Mouse (Mus musculus): ENCODE results near the gene Wdsub1. TPM values are rescaled to one million over a fixed set of nuclear protein-coding genes. Genes with fewer than 3 reads are reported as not detected.

The Wdsub1 gene
- polyA plus RNA-seq, 1 experiment from 2014 or later, result 15.0 TPM

GRCm38 (mm10) chr2:59820088-59820487 lies 62.3 kb downstream of the Wdsub1 start:
- H3K4me3 ChIP-seq, result no peak overlapping the region
- H3K4me1 ChIP-seq (replicated peaks), result 0 out of 2 replicates have a peak, but pooled peaks cover 10% of the 10 kb centered on the region
- no peak overlapping the region for H3K9ac ChIP-seq
- no peaks in the 10 kb centered on the region for H3K36me3 ChIP-seq
- no peaks in the 10 kb centered on the region for H3K9me3 ChIP-seq
- no peak overlapping the region for H3K4me2 ChIP-seq
- no peak for ATAC-seq (ENCODE audit: low FRiP score)
- 74% methylated on average over 15 of the region's 15 CpGs for WGBS
- no peak overlapping the region; the same call in 1 of the 2 replicates for H3K27ac ChIP-seq
- H3K27me3 ChIP-seq, result no peaks in the 10 kb centered on the region

DNA sequence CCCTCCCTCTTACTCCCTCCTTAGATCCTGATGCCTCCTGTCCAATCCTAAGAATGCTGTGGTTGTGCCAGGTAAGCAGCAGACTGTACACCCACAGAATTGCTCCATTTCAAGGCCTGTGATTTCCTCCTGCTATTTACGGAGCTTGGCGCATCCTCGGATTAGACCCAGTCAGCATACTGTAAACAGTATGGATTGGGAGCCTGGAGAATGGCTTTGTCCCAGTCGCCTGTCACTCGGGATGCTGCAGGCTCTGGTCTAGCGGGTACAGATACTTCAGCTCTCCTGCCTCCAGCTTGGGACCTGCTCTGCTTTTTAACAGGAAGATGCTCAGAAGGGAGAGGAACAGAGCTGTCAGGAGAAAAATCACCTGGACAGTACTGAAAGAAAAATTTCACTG lies 63.0 kb downstream of the Wdsub1 start:
- Histone ChIP-seq H3K36me3 (no peaks in the 10 kb centered on the region), H3K9ac (no peak overlapping the region), H3K27me3 (no peaks in the 10 kb centered on the region), H3K4me1 (replicated peaks) (0 out of 2 replicates have a peak, but pooled peaks cover 10% of the 10 kb centered on the region), H3K27ac (peak overlapping the region; percentile 56), H3K4me3 (no peak overlapping the region), H3K9me3 (no peaks in the 10 kb centered on the region), H3K4me2 (no peak overlapping the region)
- 80% methylated on average over 6 of the region's 6 CpGs for WGBS
- ATAC-seq (ENCODE audit: low FRiP score), result 0 out of 2 replicates have a peak, but pooled peaks have one; percentile 26

- no peak for ATAC-seq (ENCODE audit: low FRiP score)
- no peak overlapping the region for H3K4me3 ChIP-seq
- peak overlapping the region; percentile 56; the same call in 1 of the 2 replicates for H3K27ac ChIP-seq
- 0 out of 2 replicates have a peak, but pooled peaks cover 10% of the 10 kb centered on the region for H3K4me1 ChIP-seq (replicated peaks)
- no peak overlapping the region for H3K9ac ChIP-seq
- no peak overlapping the region for H3K4me2 ChIP-seq
- H3K36me3 ChIP-seq, result no peaks in the 10 kb centered on the region
- no peaks in the 10 kb centered on the region for H3K27me3 ChIP-seq
- WGBS, result 98% methylated on average over 15 of the region's 15 CpGs
- H3K9me3 ChIP-seq, result no peaks in the 10 kb centered on the region
Measured at GRCm38 (mm10) chr2:59818663-59819062, 63.7 kb downstream of the Wdsub1 start.

DNA sequence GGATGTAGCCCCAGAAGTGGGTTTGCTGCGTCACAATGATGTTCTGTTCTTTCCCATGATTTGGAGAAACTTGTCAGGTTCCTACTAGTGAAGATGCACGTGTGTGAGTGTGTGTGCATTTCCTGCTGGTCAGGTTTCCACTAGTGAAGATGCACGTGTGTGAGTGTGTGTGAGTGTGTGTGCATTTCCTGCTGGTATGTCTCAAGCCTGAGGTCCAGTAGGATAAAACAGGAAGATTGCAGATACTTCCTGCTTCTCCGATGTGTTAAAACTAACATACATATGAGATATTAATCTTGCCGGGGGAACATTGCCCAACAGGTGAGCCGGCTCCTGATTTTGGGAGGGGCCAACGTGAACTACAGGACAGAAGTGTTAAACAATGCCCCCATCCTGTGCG lies 67.4 kb downstream of the Wdsub1 start:
- no peaks in the 10 kb centered on the region for H3K36me3 ChIP-seq
- H3K27ac ChIP-seq, result no peak overlapping the region
- ATAC-seq (ENCODE audit: low FRiP score), result no peak
- H3K4me2 ChIP-seq, result no peak overlapping the region
- H3K9me3 ChIP-seq, result no peaks in the 10 kb centered on the region
- H3K4me3 ChIP-seq, result no peak overlapping the region
- H3K9ac ChIP-seq, result no peak overlapping the region
- H3K4me1 ChIP-seq (replicated peaks), result peaks cover 20% of the 10 kb centered on the region
- 96% methylated on average over 8 of the region's 8 CpGs for WGBS
- H3K27me3 ChIP-seq, result no peaks in the 10 kb centered on the region

GRCm38 (mm10) chr2:59813457-59813856 lies 68.9 kb downstream of the Wdsub1 start:
- H3K4me3 ChIP-seq, result no peak overlapping the region
- H3K9me3 ChIP-seq, result no peaks in the 10 kb centered on the region
- no peaks in the 10 kb centered on the region for H3K36me3 ChIP-seq
- no peak overlapping the region for H3K9ac ChIP-seq
- no peak overlapping the region for H3K27ac ChIP-seq
- no peak for ATAC-seq (ENCODE audit: low FRiP score)
- H3K4me2 ChIP-seq, result no peak overlapping the region
- peaks cover 14% of the 10 kb centered on the region for H3K4me1 ChIP-seq (replicated peaks)
- 82% methylated on average over 13 of the region's 13 CpGs for WGBS
- H3K27me3 ChIP-seq, result no peaks in the 10 kb centered on the region

DNA sequence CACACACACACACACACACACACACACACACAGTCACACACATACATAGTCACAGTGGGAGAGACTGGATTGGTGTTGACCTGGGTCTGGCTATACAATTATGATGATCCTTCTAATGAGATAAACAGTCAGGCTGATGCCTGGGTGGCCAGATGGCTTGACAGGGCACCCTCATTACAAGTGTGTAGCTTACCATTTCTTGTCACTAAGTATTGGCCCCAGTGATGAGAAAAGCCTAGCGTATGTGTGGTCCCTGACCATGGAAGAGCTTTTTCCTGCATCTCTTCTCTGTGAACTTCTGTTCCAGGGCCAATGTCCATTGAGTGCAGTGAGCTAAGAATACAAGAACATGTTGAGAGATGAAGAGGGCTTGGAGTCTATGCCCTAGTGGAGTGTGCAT lies 69.8 kb downstream of the Wdsub1 start:
- no peak overlapping the region for H3K4me2 ChIP-seq
- no peak overlapping the region for H3K9ac ChIP-seq
- no peak overlapping the region for H3K4me3 ChIP-seq
- no peaks in the 10 kb centered on the region for H3K9me3 ChIP-seq
- 95% methylated on average over 1 of the region's 1 CpGs for WGBS
- no peaks in the 10 kb centered on the region for H3K27me3 ChIP-seq
- peaks cover 14% of the 10 kb centered on the region for H3K4me1 ChIP-seq (replicated peaks)
- ATAC-seq (ENCODE audit: low FRiP score), result no peak
- H3K36me3 ChIP-seq, result no peaks in the 10 kb centered on the region
- H3K27ac ChIP-seq, result no peak overlapping the region

GRCm38 (mm10) chr2:59811247-59811646 lies 71.1 kb downstream of the Wdsub1 start:
- Histone ChIP-seq H3K4me3 (no peak overlapping the region), H3K9ac (no peak overlapping the region), H3K27ac (no peak overlapping the region; the same call in 1 of the 2 replicates), H3K4me1 (replicated peaks) (peaks cover 14% of the 10 kb centered on the region), H3K36me3 (no peaks in the 10 kb centered on the region), H3K27me3 (no peaks in the 10 kb centered on the region), H3K4me2 (no peak overlapping the region), H3K9me3 (no peaks in the 10 kb centered on the region)
- 59% methylated on average over 1 of the region's 1 CpGs for WGBS
- no peak for ATAC-seq (ENCODE audit: low FRiP score)

- 80% methylated on average over 7 of the region's 7 CpGs for WGBS
- Histone ChIP-seq H3K27ac (peak overlapping the region; percentile 56), H3K9me3 (no peaks in the 10 kb centered on the region)
Measured at GRCm38 (mm10) chr2:59810039-59810438, 72.4 kb downstream of the Wdsub1 start.

GRCm38 (mm10) chr2:59808608-59809007 lies 73.8 kb downstream of the Wdsub1 start:
- H3K27ac ChIP-seq, result no peak overlapping the region
- H3K9me3 ChIP-seq, result no peaks in the 10 kb centered on the region
- H3K4me2 ChIP-seq, result no peak overlapping the region
- peaks cover 17% of the 10 kb centered on the region for H3K4me1 ChIP-seq (replicated peaks)
- no peaks in the 10 kb centered on the region for H3K36me3 ChIP-seq
- no peaks in the 10 kb centered on the region for H3K27me3 ChIP-seq
- WGBS, result 94% methylated on average over 4 of the region's 4 CpGs
- H3K4me3 ChIP-seq, result no peak overlapping the region
- no peak overlapping the region for H3K9ac ChIP-seq
- no peak for ATAC-seq (ENCODE audit: low FRiP score)

More at GRCm38 (mm10) chr2:59810039-59810438, 72.4 kb downstream of the Wdsub1 start:
- ATAC-seq (ENCODE audit: low FRiP score), result no peak
- peaks cover 17% of the 10 kb centered on the region for H3K4me1 ChIP-seq (replicated peaks)
- H3K27me3 ChIP-seq, result no peaks in the 10 kb centered on the region
- H3K36me3 ChIP-seq, result no peaks in the 10 kb centered on the region
- H3K4me3 ChIP-seq, result no peak overlapping the region
- no peak overlapping the region for H3K9ac ChIP-seq
- H3K4me2 ChIP-seq, result no peak overlapping the region

DNA sequence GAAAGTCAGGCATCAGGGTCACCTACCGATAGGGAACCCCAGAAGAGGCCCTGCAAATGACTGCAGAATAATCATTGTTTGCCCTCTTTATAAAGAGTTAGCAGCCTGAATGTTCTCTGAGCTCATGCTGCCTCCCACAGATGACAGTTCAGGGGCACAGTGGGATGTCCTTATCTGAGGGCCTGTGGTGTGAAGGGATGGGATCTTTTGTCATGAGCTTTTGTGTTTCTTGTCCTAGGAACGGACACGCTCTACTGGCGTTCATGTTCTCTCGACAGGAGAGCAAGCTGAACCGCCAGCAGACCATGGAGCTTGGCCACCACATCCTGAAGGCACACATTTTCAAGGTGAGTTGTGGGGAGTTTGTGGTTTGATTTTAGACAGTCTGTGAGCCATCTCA lies 76.4 kb downstream of the Wdsub1 start:
- no peak overlapping the region for H3K9ac ChIP-seq
- H3K9me3 ChIP-seq, result no peaks in the 10 kb centered on the region
- H3K4me2 ChIP-seq, result no peak overlapping the region
- H3K27me3 ChIP-seq, result no peaks in the 10 kb centered on the region
- H3K4me1 ChIP-seq (replicated peaks), result peaks cover 15% of the 10 kb centered on the region
- no peak overlapping the region for H3K4me3 ChIP-seq
- no peak overlapping the region for H3K27ac ChIP-seq
- peaks cover 3% of the 10 kb centered on the region; the same call in 1 of the 2 replicates for H3K36me3 ChIP-seq
- no peak for ATAC-seq (ENCODE audit: low FRiP score)
- 22% methylated on average over 6 of the region's 6 CpGs for WGBS

GRCm38 (mm10) chr2:59805595-59805994 lies 76.8 kb downstream of the Wdsub1 start:
- no peak for ATAC-seq (ENCODE audit: low FRiP score)
- Histone ChIP-seq H3K9me3 (no peaks in the 10 kb centered on the region), H3K9ac (no peak overlapping the region), H3K36me3 (peaks cover 3% of the 10 kb centered on the region; the same call in 1 of the 2 replicates), H3K4me3 (no peak overlapping the region), H3K4me2 (no peak overlapping the region), H3K27me3 (no peaks in the 10 kb centered on the region), H3K4me1 (replicated peaks) (peaks cover 10% of the 10 kb centered on the region), H3K27ac (no peak overlapping the region)
- WGBS, result 38% methylated on average over 2 of the region's 2 CpGs

GRCm38 (mm10) chr2:59802722-59803387 lies 79.5 kb downstream of the Wdsub1 start:
- no peak overlapping the region for H3K4me3 ChIP-seq
- no peak for ATAC-seq (ENCODE audit: low FRiP score)
- no peaks in the 10 kb centered on the region for H3K27me3 ChIP-seq
- H3K9me3 ChIP-seq, result no peaks in the 10 kb centered on the region
- no peak overlapping the region for H3K4me2 ChIP-seq
- peaks cover 11% of the 10 kb centered on the region for H3K4me1 ChIP-seq (replicated peaks)
- peaks cover 8% of the 10 kb centered on the region; the same call in 1 of the 2 replicates for H3K36me3 ChIP-seq
- 95% methylated on average over 8 of the region's 8 CpGs for WGBS
- H3K9ac ChIP-seq, result no peak overlapping the region
- H3K27ac ChIP-seq, result no peak overlapping the region
